Mouse (Mus musculus): ENCODE data around the gene 1600014C23Rik.

1600014C23Rik gene

DNA sequence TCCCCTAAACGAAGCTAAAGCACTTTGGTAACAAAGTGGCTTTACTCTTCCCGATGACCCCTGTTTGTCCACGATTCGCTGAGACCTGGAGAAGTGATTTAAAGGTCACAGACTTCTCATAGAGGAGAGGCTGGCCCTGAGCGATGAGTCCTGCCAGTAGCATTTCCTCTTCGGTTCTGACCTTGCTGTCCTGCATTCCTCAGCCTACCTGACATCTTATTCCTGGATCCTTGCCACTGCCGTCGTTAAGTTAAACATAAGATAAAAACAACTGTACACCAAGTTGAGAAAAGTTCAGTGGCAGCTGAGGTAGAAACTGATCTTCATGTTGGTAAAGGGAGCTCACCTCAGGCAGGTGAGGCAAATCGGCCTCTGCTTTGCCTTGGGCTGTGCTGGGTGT, 44.5 kb downstream of the 1600014C23Rik start:
- no peak for DNase-seq (ENCODE audit: low read depth)

DNA sequence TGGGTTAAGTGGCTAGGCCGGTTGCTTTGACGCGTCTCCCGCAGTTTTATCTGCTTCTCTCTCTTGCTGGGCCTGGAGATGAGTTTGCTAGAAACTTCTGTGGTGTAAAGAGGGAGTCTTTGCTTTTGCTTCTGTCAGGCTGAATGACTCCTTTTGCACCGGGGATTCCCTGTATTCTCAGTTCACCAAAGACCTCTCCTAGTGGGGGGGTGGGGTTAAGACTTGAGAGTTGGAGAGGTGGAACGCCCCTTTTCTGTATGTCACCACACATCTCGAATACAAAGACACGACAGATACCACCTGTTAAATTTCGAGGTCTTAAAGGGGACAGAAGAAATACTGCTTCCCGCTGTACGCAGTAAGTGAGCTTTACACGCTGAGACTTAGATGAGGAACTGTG, 46.9 kb downstream of the 1600014C23Rik start, which contains the start of gene Tmem63b:
Tmem63b (minus strand) TSS at position 190 of the 400 bp plus-strand sequence.
- peak; percentile 76 for DNase-seq (ENCODE audit: low read depth)

DNA sequence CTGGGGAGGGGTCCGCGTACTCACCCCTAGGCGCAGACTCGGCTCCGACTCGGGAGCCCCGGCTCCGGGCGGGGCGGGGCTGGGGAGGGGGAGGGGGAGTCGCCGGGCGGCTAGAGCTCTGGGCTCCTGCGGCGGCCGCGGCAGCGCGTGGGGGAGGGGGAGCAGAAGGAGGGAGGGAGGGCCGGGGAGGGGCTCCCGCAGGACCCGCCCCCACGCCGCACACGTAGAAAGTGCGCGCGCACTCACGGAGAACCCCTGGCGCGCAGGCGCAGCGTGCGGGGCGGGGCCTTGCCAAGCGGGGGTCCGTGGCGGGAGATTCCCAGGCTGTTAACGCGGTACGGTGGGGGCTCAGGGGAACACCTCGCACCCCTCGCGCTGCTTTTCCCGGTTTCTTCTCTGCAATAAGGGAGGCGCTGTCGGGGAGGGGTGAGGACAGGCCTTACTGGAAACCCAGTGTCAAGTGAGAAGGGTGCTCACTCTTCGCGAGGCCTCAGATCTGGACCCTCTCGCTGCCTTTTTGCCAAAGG, 47.5 kb downstream of the 1600014C23Rik start, which contains the start of gene Mrpl14:
Mrpl14 (plus strand) TSS at position 230 of the 527 bp plus-strand sequence.
- DNase-seq (ENCODE audit: low read depth) = peak; percentile 96

DNA sequence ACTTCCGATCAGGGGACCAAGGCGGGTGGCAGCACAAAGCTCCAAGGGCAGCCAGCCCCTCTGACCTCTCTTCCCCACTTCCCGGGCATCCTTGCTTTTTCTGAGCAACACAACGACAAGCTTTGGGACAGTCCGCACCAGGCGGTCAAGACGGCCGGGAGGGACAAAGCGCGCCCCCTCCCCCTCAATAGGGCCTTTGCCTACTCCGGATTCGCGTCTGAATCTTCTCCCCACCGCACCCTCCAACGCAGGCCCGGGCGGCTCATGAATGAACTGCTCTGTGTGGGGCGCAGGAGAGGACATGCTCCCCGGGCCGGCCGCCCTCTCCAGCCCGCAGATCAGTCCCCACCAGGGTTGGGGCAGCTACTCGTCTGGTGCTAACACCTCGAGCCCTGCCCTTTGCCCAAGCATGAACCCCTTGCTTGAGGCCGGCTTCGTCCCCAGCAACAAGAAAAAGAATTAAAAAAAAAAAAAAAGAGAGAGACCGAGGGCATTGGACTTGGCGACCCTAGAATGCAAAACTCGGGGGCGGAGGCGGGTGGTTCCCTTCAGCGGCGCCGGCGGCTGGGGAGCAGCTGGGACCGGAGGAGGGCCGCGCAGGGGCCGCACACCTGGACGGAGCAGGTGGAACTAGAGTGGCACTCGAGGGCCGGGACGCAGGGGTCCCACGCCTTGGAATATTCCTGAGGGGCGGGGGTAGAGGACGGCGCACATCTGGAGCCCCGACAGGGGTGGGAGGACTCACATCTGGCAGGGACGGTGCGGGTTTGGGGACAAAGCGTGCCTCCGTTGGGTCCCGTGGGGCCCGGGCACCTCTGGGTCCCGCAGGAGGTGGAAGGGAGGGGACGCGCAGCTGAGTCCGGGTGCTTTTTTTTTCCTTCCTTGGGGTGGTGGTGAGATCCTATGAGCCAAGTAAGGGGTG, 48.2 kb downstream of the 1600014C23Rik start:
- peak; percentile 52 for DNase-seq (ENCODE audit: low read depth)

DNA sequence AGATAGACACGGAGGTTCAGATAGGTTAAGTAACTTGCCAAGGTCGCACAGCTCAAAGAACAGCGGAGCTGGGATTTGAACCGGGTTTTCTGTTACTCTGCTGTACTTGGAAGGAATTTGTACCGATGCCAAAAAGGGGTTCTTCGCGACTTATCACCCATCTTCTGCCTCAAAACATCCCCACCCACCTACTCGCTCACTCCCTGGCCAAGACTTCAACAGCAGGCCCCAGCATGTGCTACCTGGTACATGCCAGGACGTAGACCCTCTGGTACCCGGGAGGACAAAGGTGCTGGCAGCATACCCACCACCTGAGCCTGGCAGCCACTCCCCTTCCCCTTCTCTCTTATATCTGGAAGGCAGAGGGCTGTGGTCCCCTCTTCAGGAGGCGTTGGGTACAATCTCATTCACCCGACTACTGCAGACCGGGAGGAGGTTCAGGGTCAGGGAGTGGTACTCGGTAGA, 48.9 kb downstream of the 1600014C23Rik start:
- no peak for DNase-seq (ENCODE audit: low read depth)

Data from naive thymus-derived CD4-positive, alpha-beta T cell, adult 2 months (primary cell).